ENCODE assay signal across 26 mouse cellular contexts in the genomic region with DNA sequence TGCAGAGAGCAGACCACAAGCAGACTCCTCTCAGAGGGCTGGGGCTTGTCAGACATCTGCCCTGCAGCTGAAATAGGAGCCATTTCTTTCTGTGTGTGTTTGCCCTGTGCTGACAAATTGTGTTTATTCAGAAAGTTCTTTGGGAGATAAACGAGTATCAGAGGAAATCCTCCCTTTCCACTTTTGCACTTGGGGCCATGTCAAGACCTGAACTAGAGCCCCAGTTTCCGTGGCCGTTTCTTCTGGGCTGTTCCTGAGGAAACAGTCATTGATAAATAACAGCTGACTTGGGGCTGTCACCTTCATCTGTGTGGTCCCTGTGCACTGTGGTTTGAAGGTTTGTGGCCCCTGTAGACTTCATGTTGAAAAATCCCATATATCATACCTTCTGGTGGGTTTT. TPM values are rescaled to one million over a fixed set of nuclear protein-coding genes. Genes with fewer than 3 reads are reported as not detected.
DNase-seq lines count a peak whose midpoint lies in the region; ATAC-seq and TF ChIP-seq lines count a peak whose summit lies in the region.
"Had no signal": no experiment of that assay in that cellular context is flagged by ENCODE, and none has a peak within 500 bp of the region (broad histone marks: within the 10 kb centered on the region; RNA-seq: fewer than 3 reads in every experiment).

No protein-coding gene starts in this region.

- H3K4me1 ChIP-seq in heart, embryonic 11.5 days (ENCODE audit: control insufficient read depth, insufficient read depth, low read length), result peaks cover 23% of the 10 kb centered on the region
- peaks cover 7% of the 10 kb centered on the region; the same call in 1 of the 2 replicates for H3K4me1 ChIP-seq in kidney, embryonic 16.5 days (ENCODE audit: insufficient read depth, low read length)
- H3K4me1 ChIP-seq in lung, embryonic 14.5 days (ENCODE audit: insufficient read depth), result peaks cover 3% of the 10 kb centered on the region; the same call in 1 of the 2 replicates
- H3K4me1 ChIP-seq in lung, adult 2 months (ENCODE audit: control insufficient read depth, insufficient read depth, low read length), result peaks cover 23% of the 10 kb centered on the region
- H3K4me1 ChIP-seq in liver, postnatal 0 days (ENCODE audit: insufficient read depth), result peaks cover 36% of the 10 kb centered on the region
- H3K4me1 ChIP-seq: embryonic facial prominence, embryonic 15.5 days; forebrain, embryonic 12.5 days had no signal

- H3K9ac ChIP-seq in heart, embryonic 11.5 days (ENCODE audit: low read depth, low read length), result no peak overlapping the region
- no peak overlapping the region for H3K9ac ChIP-seq in kidney, embryonic 16.5 days (replicated peaks; ENCODE audit: low read length)
- no peak overlapping the region for H3K9ac ChIP-seq in lung, embryonic 14.5 days
- no peak overlapping the region for H3K9ac ChIP-seq in liver, postnatal 0 days (replicated peaks)
- H3K9ac ChIP-seq: embryonic facial prominence, embryonic 15.5 days; forebrain, embryonic 12.5 days; forebrain, postnatal 0 days; intestine, embryonic 15.5 days; limb, embryonic 13.5 days had no signal

- H3K36me3 ChIP-seq in heart, embryonic 11.5 days (ENCODE audit: control insufficient read depth, insufficient read depth, low read length), result no peaks in the 10 kb centered on the region
- no peaks in the 10 kb centered on the region for H3K36me3 ChIP-seq in kidney, embryonic 16.5 days (ENCODE audit: insufficient read depth, low read length)
- no peaks in the 10 kb centered on the region for H3K36me3 ChIP-seq in lung, embryonic 14.5 days (ENCODE audit: insufficient read depth)
- no peaks in the 10 kb centered on the region for H3K36me3 ChIP-seq in liver, postnatal 0 days (replicated peaks; ENCODE audit: insufficient read depth, low read length)
- H3K36me3 ChIP-seq: embryonic facial prominence, embryonic 10.5 days; embryonic facial prominence, embryonic 15.5 days; forebrain, embryonic 12.5 days; G1E; intestine, embryonic 15.5 days; limb, embryonic 13.5 days had no signal

- H3K4me2 ChIP-seq in heart, embryonic 11.5 days, result no peak overlapping the region
- no peak overlapping the region for H3K4me2 ChIP-seq in kidney, embryonic 16.5 days (replicated peaks; ENCODE audit: low read depth, low read length)
- no peak overlapping the region for H3K4me2 ChIP-seq in lung, embryonic 14.5 days
- no peak overlapping the region for H3K4me2 ChIP-seq in liver, postnatal 0 days (ENCODE audit: low read depth, low read length)
- H3K4me2 ChIP-seq: embryonic facial prominence, embryonic 15.5 days; forebrain, embryonic 12.5 days; intestine, embryonic 15.5 days; limb, embryonic 13.5 days had no signal

- ATAC-seq in heart, embryonic 11.5 days (replicated peaks; ENCODE audit: insufficient number of reproducible peaks, low FRiP score, low TSS enrichment), result no peak
- peak; percentile 36; the same call in 1 of the 2 replicates for ATAC-seq in kidney, embryonic 16.5 days (ENCODE audit: low FRiP score, low TSS enrichment)
- ATAC-seq in lung, embryonic 14.5 days (ENCODE audit: insufficient read depth), result no peak
- ATAC-seq in liver, postnatal 0 days, result no peak
- ATAC-seq: hindbrain, embryonic 16.5 days; intestine, embryonic 15.5 days had no signal

- TF ChIP-seq POLR2A in lung, adult 2 months (IDR thresholded peaks at IDR 0.05; ENCODE audit: borderline replicate concordance, extremely low read depth, low read depth, low read length), result no peak

- 20% methylated on average over 3 of the region's 3 CpGs for WGBS in heart, embryonic 11.5 days (ENCODE audit: insufficient replicate concordance)
- WGBS in kidney, embryonic 16.5 days, result 15% methylated on average over 3 of the region's 3 CpGs
- 9% methylated on average over 3 of the region's 3 CpGs for WGBS in lung, embryonic 14.5 days
- WGBS in lung, adult 2 months, result 22% methylated on average over 3 of the region's 3 CpGs
- WGBS in liver, postnatal 0 days (ENCODE audit: insufficient replicate concordance), result 26% methylated on average over 3 of the region's 3 CpGs

- no peak overlapping the region for H3K4me3 ChIP-seq in heart, embryonic 11.5 days (ENCODE audit: low read depth, low read length)
- H3K4me3 ChIP-seq in kidney, embryonic 16.5 days (ENCODE audit: low read length), result no peak overlapping the region
- H3K4me3 ChIP-seq in lung, embryonic 14.5 days (ENCODE audit: low read depth, low read length), result no peak overlapping the region
- H3K4me3 ChIP-seq in lung, adult 2 months (replicated peaks; ENCODE audit: extremely low read depth, low read depth, low read length), result no peak overlapping the region
- no peak overlapping the region for H3K4me3 ChIP-seq in liver, postnatal 0 days (ENCODE audit: low read depth, low read length)
- H3K4me3 ChIP-seq: embryonic facial prominence, embryonic 10.5 days; embryonic facial prominence, embryonic 15.5 days; forebrain, embryonic 12.5 days; heart, adult 2 months; intestine, embryonic 15.5 days; limb, embryonic 13.5 days had no signal

- no peaks in the 10 kb centered on the region for H3K9me3 ChIP-seq in heart, embryonic 11.5 days (replicated peaks; ENCODE audit: control insufficient read depth, low read length)
- H3K9me3 ChIP-seq in kidney, embryonic 16.5 days (ENCODE audit: low read length), result no peaks in the 10 kb centered on the region
- no peaks in the 10 kb centered on the region for H3K9me3 ChIP-seq in lung, embryonic 14.5 days (ENCODE audit: low read depth, low read length)
- no peaks in the 10 kb centered on the region for H3K9me3 ChIP-seq in liver, postnatal 0 days (ENCODE audit: low read length)
- H3K9me3 ChIP-seq: embryonic facial prominence, embryonic 10.5 days; embryonic facial prominence, embryonic 15.5 days; forebrain, embryonic 12.5 days; G1E; intestine, embryonic 15.5 days; limb, embryonic 13.5 days had no signal

- H3K27ac ChIP-seq in heart, embryonic 11.5 days (ENCODE audit: low read depth, low read length), result 0 out of 2 replicates have a peak overlapping the region, but pooled peaks have one; percentile 10
- no peak overlapping the region for H3K27ac ChIP-seq in kidney, embryonic 16.5 days (ENCODE audit: low read length)
- no peak overlapping the region for H3K27ac ChIP-seq in lung, embryonic 14.5 days (ENCODE audit: low read depth)
- no peak overlapping the region for H3K27ac ChIP-seq in liver, postnatal 0 days (ENCODE audit: low read depth)
- H3K27ac ChIP-seq: embryonic facial prominence, embryonic 10.5 days; embryonic facial prominence, embryonic 15.5 days; forebrain, embryonic 12.5 days; heart, adult 2 months; limb, embryonic 13.5 days; macrophage had no signal

- no peak for TF ChIP-seq CTCF in lung, embryonic 14.5 days (IDR thresholded peaks at IDR 0.05; ENCODE audit: low read depth)
- no peak for TF ChIP-seq CTCF in lung, adult 2 months (IDR thresholded peaks at IDR 0.05; ENCODE audit: insufficient read depth, low read length)
- no peak for TF ChIP-seq CTCF in liver, postnatal 0 days (IDR thresholded peaks at IDR 0.05; ENCODE audit: low read depth)

- no peak for DNase-seq in heart, postnatal 4 days
- DNase-seq in kidney, adult 18-20 months, result no peak
- DNase-seq in lung, embryonic 14.5 days, result peak; percentile 27
- no peak for DNase-seq in lung, adult 2 months
- no peak for DNase-seq in liver, postnatal 0 days
- DNase-seq in yolk sac, embryonic 10.5 days (ENCODE audit: low spot score), result no peak
- DNase-seq: adrenal gland, adult 8-10 months; cerebellum, adult 8-10 months; cerebellum, postnatal 25 days; heart, adult 2 months; midbrain, embryonic 14.5 days; retina, postnatal 1 day; right cerebral cortex, postnatal 14 days had no signal

- H3K27me3 ChIP-seq in heart, embryonic 11.5 days (ENCODE audit: control insufficient read depth, insufficient read depth, low read length), result no peaks in the 10 kb centered on the region
- no peaks in the 10 kb centered on the region for H3K27me3 ChIP-seq in kidney, embryonic 16.5 days (ENCODE audit: insufficient read depth, low read length)
- no peaks in the 10 kb centered on the region for H3K27me3 ChIP-seq in lung, embryonic 14.5 days (ENCODE audit: insufficient read depth, low read length)
- H3K27me3 ChIP-seq in liver, postnatal 0 days (ENCODE audit: insufficient read depth, low read length), result no peaks in the 10 kb centered on the region
- H3K27me3 ChIP-seq: embryonic facial prominence, embryonic 15.5 days; forebrain, embryonic 12.5 days; intestine, embryonic 15.5 days; limb, embryonic 13.5 days had no signal

- TF ChIP-seq EP300 in liver, postnatal 0 days (IDR thresholded peaks at IDR 0.05; ENCODE audit: low read depth), result peak; percentile 17; the same call in 1 of the 2 replicates

RNA-seq across cellular contexts. Expression of a gene that starts 10.9 kb away (rescaled TPM):
- polyA plus RNA-seq in heart, embryonic 11.5 days (2014; fragmentation: Nextera tagmentation; extraction: Ambion mirVana), result 23.8 and 26.0 TPM in 2 replicates
- total RNA-seq in heart, postnatal 4 days (2021), result 10 to 100 TPM; 18.0 to 22.0 TPM
- 27.4 and 32.3 TPM in 2 replicates for polyA plus RNA-seq in kidney, embryonic 16.5 days (2015; fragmentation: Nextera tagmentation; extraction: Ambion mirVana)
- polyA plus RNA-seq in lung, embryonic 14.5 days (2014; fragmentation: Nextera tagmentation; extraction: Ambion mirVana), result 22.2 and 27.9 TPM in 2 replicates
- polyA plus RNA-seq in lung, adult 2 months (2012; rRNA removed), result 22.0 and 22.6 TPM in 2 replicates
- 18.7 and 19.4 TPM in 2 replicates for polyA plus RNA-seq in liver, postnatal 0 days (2015; fragmentation: Nextera tagmentation; extraction: Ambion mirVana)

RNA-seq across cellular contexts. Expression of a gene that starts 29.2 kb away (rescaled TPM):
- polyA plus RNA-seq in heart, embryonic 11.5 days (2014; fragmentation: Nextera tagmentation; extraction: Ambion mirVana), result 6.4 and 6.8 TPM in 2 replicates
- total RNA-seq in heart, postnatal 4 days (2021), result 1 to 10 TPM; 8.7 to 9.2 TPM
- polyA plus RNA-seq in kidney, embryonic 16.5 days (2015; fragmentation: Nextera tagmentation; extraction: Ambion mirVana), result 7.3 and 9.9 TPM in 2 replicates
- 13.8 and 15.9 TPM in 2 replicates for polyA plus RNA-seq in lung, embryonic 14.5 days (2014; fragmentation: Nextera tagmentation; extraction: Ambion mirVana)
- 22.0 and 29.3 TPM in 2 replicates for polyA plus RNA-seq in lung, adult 2 months (2012; rRNA removed)
- 8.3 and 18.9 TPM in 2 replicates for polyA plus RNA-seq in liver, postnatal 0 days (2015; fragmentation: Nextera tagmentation; extraction: Ambion mirVana)
- total RNA-seq: G1E; megakaryocyte-erythroid progenitor cell, adult 5-6 weeks; monocyte, adult 5-6 weeks had no signal
- polyA plus RNA-seq: G1E had no signal
